Mouse (Mus musculus) embryo, embryonic 9.5 days (tissue): ENCODE data around the gene Fkbpl.
A peak's percentile ranks its signal among the peaks of the same experiment; 100 is the strongest.

Source experiments
- DNase-seq: peaks from one replicate; pipeline ENCODE4 v3.0.0-alpha.2; 2017; ENCODE audit errors: extremely low spot score

The Fkbpl gene

DNA sequence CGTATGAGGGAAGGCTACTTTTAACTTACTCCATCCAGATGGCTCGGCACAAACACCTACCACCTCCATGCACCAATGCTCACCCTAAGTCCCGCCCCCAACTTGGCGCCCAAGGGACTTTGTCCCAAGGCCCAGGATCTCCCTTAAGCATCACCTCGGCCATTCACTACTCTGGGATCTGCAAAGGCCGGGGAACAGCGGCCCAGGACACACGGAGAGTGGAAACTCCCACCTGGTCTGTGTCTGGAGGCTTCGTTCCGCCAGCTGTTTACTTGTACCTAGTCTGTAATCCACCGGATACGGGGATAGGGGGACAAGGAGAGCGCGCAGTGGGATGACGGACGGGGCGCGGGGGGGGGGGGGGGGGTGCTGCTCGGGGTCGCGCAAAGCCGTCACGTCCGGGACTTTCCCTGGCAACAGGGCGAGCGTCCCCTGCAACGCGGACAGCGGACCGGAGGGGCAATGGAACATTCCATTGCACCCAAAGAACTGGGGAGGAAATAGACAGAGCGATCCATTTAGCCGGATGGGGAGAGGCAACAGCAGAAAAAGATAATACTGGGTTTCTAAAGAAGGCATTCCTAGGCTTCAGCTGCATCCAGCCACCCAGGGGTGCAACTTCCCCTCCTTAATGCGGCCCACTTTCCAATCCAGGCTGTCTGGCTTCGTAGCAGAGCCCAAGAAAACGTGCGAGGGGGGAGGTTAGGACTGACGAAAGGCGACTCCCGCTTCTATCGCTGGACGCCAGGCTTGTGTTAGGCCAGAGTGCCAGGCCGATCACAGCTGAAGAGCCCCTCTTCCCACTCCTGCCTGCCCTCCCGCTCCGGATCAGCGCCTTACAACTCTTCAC, 17.2 kb upstream of the Fkbpl start:
- peak; percentile 92 for DNase-seq

DNA sequence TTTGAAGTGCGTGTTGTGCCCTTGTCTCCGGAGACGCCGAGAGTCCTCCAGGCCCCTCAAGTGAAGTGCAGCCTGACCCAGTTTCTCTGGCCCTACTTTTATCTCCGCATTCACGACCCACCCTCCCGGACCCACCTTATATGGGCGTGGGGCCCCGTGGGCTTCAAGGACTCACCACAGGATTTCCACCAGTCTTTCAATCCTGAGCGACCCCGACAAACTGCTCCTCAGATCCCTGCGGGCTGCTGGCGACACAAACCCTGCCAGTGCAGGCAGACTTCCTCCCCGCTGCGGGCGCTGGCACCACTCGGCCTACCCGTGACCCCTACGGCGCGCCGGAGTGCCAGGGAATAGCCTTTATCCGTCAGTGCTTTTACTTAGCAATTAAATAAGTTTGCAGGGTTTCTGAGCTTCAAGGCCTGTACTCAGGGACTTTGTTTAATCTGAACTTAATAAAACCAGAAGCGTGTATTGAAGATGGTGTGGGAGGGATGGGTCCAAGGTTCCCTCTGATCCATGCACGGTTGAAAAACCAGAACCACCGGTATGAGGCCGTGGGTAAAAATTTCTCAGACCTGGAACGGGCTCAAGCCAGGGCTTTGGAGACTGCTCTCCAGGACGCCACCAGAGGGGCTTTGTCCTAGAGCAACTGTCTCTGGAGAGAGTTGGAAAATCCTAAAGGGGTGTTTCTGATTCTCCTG, 16.5 kb upstream of the Fkbpl start, which contains the start of gene Ppt2:
Gene Ppt2, minus strand, starts transcription at position 568 of the 701 bp plus-strand sequence.
- no peak for DNase-seq

DNA sequence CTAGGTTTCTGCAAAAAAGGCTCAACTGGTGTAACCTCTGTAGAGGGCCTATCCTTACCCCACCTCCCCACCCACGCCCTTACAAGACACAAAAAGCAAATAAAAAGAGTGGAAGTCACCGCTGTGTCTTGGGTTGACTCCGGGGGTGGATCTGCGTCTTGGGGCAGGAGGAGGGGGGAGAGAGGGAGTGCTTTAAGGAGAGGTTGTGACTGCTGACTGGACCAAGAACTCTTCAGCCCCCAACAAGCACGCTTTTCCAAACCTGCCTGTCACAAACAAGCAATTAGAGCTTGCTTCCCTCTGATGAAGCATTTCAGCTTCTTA, 16.0 kb upstream of the Fkbpl start:
- DNase-seq, result no peak

DNA sequence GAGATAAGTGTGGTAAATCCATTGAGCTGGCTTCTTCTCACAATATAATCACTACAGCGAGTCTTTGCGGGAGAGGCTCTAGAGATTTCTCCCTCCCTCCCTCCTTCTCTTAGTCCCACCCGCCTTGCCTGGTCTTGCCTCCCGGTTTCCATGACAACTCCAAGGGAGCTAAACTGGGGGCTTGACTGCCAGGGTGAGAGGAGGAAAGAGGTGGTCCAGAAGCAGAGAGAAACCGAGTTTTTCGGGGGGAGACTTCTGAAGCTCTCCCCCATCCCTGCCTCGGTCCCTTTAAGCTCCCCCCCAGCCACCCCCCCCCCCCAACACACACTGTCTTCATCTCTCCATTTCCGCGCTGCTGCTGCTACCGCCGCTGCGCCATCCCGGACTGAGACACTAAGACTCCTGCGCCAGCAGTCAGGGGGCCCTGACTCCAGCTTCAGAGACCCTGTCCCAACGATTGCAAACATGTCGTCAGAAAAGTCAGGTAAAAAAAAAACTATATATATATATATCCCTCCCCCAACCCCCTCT, 15.3 kb upstream of the Fkbpl start, which contains the start of gene Prrt1:
Gene Prrt1, plus strand, starts transcription at position 313 of the 531 bp plus-strand sequence.
- peak; percentile 41 for DNase-seq

DNA sequence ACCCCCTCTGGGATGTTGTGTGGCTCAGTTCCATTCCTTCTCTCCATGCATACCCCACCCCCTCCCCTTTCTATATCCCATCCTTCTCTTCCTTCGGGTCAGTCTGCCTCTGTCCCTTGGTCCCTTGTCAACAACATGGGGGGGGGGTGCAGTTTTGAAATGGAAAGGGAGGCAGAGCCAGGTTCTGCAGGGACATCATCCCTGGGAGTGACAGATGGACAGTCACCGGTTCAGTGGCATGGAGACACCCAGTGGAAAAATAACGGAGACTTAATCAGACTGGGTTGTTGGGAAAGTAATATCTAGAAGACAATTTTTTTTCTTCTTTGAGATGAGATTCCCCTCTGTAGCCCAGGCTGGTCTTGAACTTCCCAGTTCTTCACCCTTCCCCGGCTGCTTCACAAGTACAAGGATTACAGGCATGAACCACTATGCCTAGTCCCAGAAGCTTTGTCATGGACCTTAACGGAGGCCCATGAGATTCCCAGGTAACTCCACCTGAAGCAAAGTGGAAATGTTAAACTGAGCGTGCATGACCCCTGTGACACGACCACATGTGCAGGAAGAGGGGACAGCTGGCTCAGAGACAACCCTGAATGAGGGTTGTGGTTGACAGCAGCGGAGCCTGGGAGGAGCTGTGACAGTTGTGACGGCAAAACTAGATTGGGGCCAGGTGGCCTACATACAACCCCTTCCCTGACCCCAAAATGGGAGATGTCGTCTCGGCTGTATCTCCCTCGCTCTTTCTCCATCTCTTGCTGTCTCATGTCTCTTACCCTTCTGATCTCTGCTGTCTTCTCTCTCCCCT, 14.6 kb upstream of the Fkbpl start:
- no peak for DNase-seq

DNA sequence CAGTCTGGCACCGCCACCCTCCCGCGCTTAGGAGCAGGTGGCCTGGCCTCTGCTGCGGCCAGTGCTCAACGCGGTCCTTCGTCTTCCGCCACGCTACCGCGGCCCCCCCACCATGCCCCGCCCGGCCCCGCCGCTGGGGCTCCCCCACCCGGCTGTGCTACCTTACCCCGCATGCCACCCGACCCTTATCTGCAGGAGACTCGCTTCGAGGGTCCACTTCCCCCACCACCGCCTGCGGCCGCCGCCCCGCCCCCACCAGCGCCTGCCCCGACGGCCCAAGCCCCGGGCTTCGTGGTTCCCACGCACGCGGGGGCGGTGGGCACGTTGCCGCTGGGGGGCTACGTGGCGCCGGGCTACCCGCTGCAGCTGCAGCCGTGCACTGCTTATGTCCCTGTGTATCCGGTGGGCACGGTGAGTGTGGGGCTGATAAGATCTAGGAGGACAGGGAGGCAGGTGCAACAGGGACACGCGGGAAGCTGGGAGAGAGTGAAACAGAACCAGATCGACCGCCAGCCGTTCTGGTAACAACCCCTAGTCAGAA, 13.7 kb upstream of the Fkbpl start:
- DNase-seq, result no peak

DNA sequence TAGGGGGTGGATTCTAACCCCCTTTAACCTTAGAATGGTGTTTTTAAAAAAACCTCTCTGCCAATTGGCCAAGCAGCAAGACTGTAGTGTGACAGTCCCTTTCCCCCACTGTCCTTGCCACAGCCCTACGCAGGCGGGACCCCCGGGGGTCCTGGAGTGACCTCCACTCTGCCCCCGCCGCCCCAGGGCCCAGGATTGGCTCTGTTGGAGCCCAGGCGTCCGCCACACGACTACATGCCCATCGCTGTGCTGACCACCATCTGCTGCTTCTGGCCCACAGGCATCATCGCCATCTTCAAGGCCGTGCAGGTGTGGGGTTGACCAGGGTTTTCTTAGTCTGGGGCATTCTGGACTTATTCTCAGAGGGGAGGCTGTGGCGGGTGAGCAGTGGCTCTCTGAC, 12.9 kb upstream of the Fkbpl start:
- DNase-seq, result no peak

DNA sequence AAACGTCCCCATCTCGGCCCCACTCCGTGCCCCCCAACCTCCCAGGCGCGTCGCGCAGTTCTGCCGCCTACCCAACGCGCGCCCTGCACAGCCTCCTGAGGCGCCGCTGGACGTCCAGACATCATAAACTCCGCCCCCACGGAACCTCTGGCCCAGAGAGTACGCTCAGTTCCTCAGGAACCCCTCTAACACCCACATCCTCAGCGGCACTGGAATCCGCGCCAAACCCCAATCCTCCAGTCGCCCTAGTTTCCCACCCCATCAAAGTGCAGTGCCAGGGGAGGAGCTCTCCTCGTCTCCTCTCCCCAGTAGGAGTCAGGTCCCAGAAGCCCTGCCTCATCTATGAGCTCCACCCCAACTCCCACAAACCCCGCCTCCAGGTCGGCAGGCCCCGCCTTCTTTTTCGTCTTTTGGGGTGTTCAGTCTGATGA, 12.3 kb upstream of the Fkbpl start:
- DNase-seq, result peak; percentile 69

DNA sequence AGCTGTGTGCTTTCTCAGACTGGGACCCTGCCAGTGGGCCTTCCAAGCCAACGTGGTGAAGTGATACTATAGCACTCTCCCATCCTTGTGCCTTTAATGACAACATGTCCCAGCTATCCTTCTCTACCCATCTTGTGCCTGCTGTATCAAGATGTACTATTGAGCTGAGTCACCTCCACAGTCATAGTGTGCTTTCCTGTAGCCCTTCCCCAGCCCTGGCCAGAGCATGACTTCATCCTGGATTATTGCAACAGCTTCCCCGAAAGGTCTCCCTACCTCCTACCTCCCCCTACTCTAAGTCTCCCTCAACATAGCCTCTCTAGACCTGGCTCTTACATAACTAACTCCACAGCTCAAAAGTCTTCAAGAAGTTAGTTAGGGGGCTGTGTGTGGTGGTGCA, 8.9 kb upstream of the Fkbpl start:
- DNase-seq, result no peak

DNA sequence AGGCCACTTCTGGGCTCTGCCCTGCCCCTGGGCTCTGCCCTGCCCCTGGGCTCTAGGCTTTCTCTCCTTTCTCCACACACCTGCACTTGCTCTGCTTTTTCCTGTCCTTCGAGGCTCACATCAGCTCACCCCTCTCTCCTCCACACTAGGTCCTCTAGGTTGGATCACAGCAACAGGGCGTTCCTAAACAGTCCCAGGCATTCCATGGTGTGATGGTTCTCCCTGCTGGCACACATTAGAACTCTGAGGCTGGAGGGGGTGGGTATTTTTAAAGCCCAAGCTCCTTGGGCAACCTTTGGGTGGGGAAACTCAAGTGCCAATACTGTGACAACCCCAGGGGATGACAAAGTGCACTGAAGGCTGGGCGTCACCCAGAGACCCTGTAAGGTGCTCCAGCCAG, 7.1 kb upstream of the Fkbpl start:
- DNase-seq, result no peak

DNA sequence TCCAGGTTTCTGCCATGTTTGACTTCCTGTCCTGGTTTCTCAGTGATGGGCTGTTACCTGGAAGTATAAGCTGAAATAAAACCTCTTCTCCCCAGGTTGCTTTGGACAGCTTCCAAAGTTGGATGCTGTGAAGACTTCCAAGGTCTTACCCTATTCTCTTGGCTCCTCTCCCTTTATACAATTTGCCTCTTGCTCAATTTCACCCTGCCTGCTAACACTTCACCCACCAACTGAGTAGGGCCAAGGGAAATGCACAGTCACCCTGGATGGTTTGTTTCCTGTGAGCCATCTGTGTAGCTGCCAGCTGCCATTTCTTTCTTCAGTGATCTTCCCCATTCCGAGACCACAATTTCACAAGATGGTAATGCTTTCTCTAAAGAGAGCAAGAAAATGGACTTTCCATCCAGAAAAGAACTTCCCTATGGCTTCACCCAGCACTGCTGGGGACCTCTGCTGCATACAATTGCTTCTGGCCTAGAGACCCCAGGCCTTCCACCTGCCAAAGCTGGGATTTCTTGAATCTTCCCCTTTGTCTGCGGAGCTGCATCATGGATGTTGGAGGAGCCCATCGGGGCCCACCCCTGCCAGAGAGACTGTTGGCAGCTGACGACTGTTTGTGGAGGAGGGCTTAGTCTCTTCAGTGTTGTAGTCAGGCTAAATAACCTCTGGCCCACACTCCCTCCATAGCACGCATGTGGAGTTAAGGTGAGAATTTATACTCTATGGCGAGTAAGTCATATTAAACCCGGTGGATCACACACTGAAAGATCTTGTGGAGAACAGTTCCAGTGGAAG, 4.9 kb upstream of the Fkbpl start:
- DNase-seq, result no peak

DNA sequence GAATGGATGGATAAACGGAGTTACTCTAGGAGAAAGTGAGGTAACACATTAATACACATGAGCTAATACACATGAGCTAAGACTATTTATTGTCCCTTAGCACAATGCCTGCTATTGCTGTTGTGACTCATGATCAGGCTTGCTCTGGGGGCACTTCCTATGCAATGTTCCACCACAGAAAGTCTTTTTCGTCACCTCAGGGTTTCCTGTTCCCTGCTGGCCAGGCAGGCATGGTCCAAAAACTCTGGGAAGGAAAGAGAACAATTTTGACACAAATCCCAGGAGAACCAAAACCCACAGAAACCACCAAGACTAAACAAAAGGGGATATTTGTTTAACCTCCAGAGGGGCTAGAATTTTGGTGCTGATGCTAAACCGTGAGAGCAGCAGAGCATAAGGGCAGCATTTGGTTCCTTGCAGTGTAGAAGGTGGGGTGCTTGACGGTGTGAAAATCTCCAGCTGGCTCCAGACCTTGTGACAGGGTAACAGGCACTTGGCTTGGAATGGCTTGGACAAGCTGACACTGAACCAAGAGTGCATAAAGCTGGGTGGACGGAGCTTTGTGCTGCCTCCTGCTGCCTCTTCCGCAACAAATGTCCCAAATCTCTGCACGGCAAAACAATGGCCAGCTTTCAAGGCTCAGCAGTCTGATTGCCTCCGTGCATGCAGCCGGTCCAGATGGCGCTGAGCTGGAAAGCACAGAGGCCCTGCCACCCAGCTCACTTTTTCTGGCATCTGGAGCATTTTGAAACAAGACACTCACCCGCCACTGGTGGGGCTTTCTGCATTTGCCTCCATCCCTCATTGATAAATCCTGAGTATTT, 3.6 kb upstream of the Fkbpl start:
- no peak for DNase-seq

DNA sequence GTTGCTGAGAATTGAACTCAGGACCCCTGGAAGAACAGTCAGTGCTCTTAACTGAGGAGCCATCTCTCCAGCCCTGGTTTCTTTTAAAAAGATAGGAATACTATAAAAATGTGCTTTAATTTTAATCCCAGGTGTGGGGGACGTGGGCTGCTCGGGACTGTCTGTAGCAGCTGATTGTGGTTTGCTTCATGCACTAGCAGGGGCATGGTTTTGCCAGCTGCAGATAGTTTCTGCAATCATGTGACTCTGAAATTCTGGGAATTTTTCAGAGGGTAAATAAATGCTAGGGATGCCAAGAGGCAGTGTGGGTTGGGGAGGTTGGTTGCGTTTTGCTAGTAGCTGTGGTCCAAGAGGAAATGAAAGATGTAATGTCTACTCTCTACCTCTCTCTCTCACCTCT, 2.6 kb upstream of the Fkbpl start:
- no peak for DNase-seq

DNA sequence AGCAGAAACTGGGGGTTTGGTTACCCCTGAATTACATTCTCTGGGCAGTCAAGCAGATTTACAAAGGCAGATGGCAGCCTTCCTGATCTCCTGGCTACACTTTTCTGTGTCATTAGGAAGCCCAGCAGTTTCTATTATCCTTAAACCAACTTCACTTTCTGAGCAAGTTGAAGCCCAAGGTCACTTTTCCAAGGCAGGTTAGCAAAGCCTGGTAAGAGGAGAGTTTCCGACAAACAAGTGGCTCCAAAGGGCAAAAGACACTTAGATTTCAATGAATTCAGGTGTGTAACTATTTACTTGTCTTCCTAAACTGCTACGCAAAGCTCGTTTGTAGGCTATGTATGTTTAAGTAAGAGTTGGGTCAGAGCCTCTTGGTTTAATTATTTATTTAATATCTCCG, 1.2 kb upstream of the Fkbpl start:
- no peak for DNase-seq

DNA sequence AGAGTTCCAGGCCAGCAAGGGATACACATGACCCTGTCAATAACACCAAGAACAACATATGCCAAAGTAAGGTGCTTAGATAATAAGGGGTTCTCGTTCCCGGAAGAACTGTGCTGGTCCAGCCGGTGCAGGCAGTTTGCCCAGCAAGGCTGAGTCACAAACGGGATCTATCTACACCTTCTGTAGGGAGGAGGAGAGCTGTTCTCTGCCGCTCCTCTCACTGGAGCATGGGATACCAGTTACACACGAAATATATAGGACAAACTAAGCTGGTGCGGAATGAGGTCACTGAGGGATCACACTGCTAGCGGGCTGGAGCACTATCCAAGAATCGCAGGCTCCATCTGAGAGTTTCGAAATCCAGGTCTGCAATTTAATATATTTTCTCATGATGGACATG, 620 bp upstream of the Fkbpl start:
- DNase-seq, result no peak

DNA sequence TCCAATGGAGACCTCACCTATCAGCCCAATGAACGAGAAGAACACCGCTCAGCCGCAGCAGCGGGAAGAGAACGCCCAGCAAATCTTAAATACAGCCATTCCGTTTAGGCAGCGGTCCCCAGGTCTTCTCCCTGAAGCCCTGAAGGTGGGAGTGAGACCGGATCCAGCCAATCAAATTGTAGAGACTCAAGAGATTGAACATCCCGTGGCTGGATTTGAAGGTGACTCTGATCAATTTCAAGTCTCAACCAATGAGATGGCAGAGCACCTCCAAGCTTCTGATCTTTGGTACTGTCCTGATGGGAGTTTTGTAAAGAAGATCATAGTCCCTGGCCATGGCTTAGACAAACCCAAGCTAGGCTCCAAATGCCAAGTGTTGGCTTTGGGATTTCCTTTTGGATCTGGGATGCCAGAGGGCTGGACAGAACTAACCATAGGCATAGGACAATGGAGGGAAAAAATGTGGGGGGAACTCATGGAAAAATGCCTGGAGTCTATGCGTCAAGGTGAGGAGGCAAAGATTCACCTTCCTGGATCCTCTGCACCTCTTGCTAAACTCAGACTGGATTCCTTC, 779 bp downstream of the Fkbpl start:
- no peak for DNase-seq

DNA sequence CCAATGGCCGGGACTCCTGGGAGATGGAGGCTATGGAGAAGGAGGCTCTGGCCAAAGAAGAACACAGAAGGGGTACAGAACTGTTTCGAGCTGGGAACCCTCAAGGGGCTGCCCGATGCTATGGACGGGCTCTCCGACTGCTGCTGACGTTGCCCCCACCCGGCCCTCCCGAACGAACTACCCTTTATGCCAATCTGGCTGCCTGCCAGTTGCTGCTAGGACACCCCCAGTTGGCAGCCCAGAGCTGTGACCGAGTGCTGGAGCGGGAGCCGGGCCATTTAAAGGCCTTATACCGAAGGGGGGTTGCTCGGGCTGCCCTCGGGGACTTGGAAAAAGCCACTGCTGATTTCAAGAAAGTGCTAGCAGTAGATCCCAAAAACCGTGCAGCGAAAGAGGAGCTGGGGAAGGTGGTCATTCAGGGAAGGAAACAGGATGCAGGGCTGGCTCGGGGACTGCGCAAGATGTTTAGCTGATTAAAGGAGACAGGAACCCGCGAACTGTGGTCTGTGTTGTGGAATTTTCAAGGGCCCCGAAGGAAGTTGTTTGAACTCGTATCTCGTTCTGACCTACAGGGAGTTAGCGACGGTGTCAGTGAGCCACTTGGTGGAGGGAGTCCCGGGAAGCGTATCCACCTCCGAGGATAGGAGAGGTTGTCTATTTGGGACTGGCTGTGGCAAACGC, 1.4 kb downstream of the Fkbpl start:
- no peak for DNase-seq

DNA sequence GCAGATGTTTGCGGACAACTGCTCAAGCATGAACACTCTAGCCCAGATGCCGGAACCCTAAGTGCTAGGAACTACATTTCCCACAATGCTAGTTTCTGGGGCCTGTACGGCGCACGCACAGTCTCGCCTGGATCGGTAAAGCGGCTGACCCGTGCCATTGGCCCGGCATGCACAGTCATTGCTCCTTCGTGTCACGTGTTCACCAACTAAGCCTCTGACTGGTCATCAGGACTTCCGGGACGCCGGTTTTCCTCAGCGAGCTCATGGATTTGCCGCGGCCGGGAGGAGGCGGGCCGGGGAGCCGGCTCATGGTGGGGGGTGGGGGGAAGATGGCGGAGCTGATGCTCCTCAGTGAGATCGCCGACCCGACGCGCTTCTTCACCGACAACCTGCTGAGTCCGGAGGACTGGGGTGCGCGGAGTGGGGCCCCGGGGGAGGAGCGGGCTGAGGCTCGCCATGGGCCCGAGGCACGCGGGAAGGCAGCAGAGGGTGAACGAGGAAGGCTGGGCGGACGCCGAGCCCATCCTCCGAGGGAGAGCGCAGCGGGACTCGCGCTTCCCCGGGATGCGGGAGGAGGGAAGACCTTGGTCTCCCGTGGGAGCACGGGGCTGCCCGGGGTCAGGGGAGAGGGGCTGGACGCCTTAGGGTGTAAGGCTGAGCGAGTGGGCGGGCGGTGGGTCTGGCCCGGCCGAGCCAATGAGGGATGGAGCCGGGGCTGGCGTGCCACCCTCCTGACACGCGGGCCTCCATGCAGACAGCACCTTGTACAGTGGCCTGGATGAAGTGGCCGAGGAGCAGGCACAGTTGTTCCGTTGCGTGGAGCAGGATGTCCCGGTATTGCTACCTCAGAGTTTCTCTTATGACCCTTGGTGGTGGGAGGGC, 2.6 kb downstream of the Fkbpl start, which contains the start of gene Atf6b:
Gene Atf6b, plus strand, starts transcription at position 241 of the 882 bp plus-strand sequence.
- peak; percentile 88 for DNase-seq
